Mouse (Mus musculus) stomach, postnatal 0 days (tissue): ENCODE results near the gene Hoxb9.

ENCODE experiments used
- CTCF ChIP-seq: IDR thresholded peaks from 2 replicates; pipeline ENCODE4 v1.5.1; 2016; ENCODE audit warnings: antibody characterized with exemption, low read depth, mild to moderate bottlenecking, moderate library complexity
- EP300 ChIP-seq: optimal IDR thresholded peaks from 2 replicates; pipeline ENCODE3; 2016; ENCODE audit warnings: antibody characterized with exemption

DNA sequence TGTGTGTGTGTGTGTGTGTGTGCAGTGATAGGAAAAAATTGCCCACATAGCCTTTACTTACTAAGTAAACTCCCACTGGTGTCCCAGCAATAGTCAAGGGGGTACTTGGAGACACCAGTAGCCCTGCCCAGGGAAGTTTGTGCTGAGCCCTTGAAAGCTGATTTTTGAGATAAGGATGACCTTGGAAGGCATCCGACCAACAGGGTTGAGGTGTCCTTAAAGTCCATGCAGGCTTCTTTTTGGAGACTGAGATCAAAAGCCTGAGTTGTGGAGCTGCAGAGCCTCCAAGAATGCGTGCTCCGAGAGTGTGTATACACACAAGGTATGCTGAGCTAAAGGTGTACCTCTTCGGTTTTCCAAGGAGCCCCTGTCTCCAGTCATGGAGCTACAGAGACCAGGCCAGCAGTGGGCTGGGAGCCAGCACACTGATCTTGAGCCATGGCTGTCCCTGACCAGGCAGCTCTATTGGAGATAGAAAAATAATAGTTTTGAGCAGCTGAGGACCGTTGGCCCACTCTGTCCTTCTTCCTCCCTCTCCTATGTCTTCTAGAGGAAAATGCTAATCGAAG is 8.9 kb upstream of the Hoxb9 start:
- TF ChIP-seq EP300 (no peak), CTCF (no peak)
